Comparison of ENCODE assay signal across 9 mouse cellular contexts in the genomic region with DNA sequence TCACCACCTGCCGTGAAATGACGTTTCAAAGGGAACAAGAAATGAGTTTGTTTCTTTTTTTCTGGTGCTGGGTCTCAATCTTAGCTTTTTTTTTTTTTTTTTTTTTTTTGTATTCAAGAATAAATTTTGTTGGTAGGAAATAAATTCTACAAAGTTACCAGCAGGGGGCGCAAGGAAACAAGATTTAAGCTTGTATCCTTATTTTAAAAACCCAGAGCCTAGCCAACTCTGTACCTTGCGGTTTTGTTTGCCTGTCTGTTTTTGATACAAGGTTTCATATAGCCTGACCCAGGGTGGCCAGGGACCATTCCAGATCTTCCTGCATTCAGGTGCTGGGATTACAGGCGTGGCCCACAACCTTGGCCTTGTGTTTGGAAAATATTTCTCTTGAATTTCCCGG. TPM values are rescaled to one million over a fixed set of nuclear protein-coding genes. Genes with fewer than 3 reads are reported as not detected.
DNase-seq lines count a peak whose midpoint lies in the region; ATAC-seq and TF ChIP-seq lines count a peak whose summit lies in the region.
"Had no signal": no experiment of that assay in that cellular context is flagged by ENCODE, and none has a peak within 500 bp of the region (broad histone marks: within the 10 kb centered on the region; RNA-seq: fewer than 3 reads in every experiment).

No protein-coding gene starts in this region.

- ATAC-seq in kidney, embryonic 16.5 days (ENCODE audit: low FRiP score, low TSS enrichment) = no peak
- ATAC-seq in embryonic facial prominence, embryonic 14.5 days (ENCODE audit: low read depth) = no peak
- ATAC-seq in limb, embryonic 14.5 days (ENCODE audit: low FRiP score, low read depth) = no peak

- H3K27ac ChIP-seq in kidney, embryonic 16.5 days (ENCODE audit: low read length) = no peak overlapping the region
- H3K27ac ChIP-seq in embryonic facial prominence, embryonic 14.5 days (replicated peaks; ENCODE audit: low read depth, low read length) = no peak overlapping the region
- H3K27ac ChIP-seq in limb, embryonic 14.5 days (replicated peaks; ENCODE audit: low read depth, low read length) = no peak overlapping the region
- H3K27ac ChIP-seq: midbrain, embryonic 12.5 days had no signal

- H3K27me3 ChIP-seq in kidney, embryonic 16.5 days (ENCODE audit: insufficient read depth, low read length) = no peaks in the 10 kb centered on the region
- H3K27me3 ChIP-seq in E14TG2a.4 (ENCODE audit: insufficient read depth, low read length) = no peaks in the 10 kb centered on the region
- H3K27me3 ChIP-seq in embryonic facial prominence, embryonic 14.5 days (replicated peaks; ENCODE audit: control insufficient read depth, insufficient read depth, low read length) = no peaks in the 10 kb centered on the region
- no peaks in the 10 kb centered on the region for H3K27me3 ChIP-seq in limb, embryonic 14.5 days (ENCODE audit: control insufficient read depth, insufficient read depth, low read length)
- H3K27me3 ChIP-seq: midbrain, embryonic 12.5 days had no signal

- no peaks in the 10 kb centered on the region for H3K9me3 ChIP-seq in kidney, embryonic 16.5 days (ENCODE audit: low read length)
- H3K9me3 ChIP-seq in E14TG2a.4 (ENCODE audit: low read length) = no peaks in the 10 kb centered on the region
- no peaks in the 10 kb centered on the region for H3K9me3 ChIP-seq in embryonic facial prominence, embryonic 14.5 days (ENCODE audit: control insufficient read depth, low read length)
- H3K9me3 ChIP-seq in limb, embryonic 14.5 days (ENCODE audit: control insufficient read depth, low read length) = no peaks in the 10 kb centered on the region
- H3K9me3 ChIP-seq: midbrain, embryonic 12.5 days had no signal

- DNase-seq in kidney, adult 8-10 months = peak; percentile 55 to 58
- DNase-seq in adrenal gland, postnatal 36 days = peak; percentile 46 to 76
- DNase-seq in embryonic facial prominence, embryonic 14.5 days (ENCODE audit: low spot score) = peak; percentile 95
- peak; percentile 97 for DNase-seq in limb, embryonic 14.5 days (ENCODE audit: low spot score)
- peak; percentile 45 to 73 for DNase-seq in right cerebral cortex, adult 2 months (ENCODE audit: low spot score in 2 of 2)
- no peak for DNase-seq in urinary bladder, adult 2 months (ENCODE audit: low spot score)

- TF ChIP-seq POLR2A in limb, embryonic 14.5 days (IDR thresholded peaks at IDR 0.05; ENCODE audit: borderline replicate concordance, extremely low read depth, insufficient read depth, insufficient read length) = no peak

- H3K9ac ChIP-seq in kidney, embryonic 16.5 days (replicated peaks; ENCODE audit: low read length) = no peak overlapping the region
- no peak overlapping the region for H3K9ac ChIP-seq in embryonic facial prominence, embryonic 14.5 days (ENCODE audit: low read depth, low read length)
- H3K9ac ChIP-seq in limb, embryonic 14.5 days (ENCODE audit: low read depth, low read length, severe bottlenecking) = no peak overlapping the region
- H3K9ac ChIP-seq: midbrain, embryonic 12.5 days had no signal

- H3K4me1 ChIP-seq in kidney, embryonic 16.5 days (ENCODE audit: insufficient read depth, low read length) = peaks cover 10% of the 10 kb centered on the region; the same call in 1 of the 2 replicates
- peaks cover 20% of the 10 kb centered on the region for H3K4me1 ChIP-seq in E14TG2a.4 (replicated peaks; ENCODE audit: low read depth, low read length)
- H3K4me1 ChIP-seq in embryonic facial prominence, embryonic 14.5 days (ENCODE audit: control insufficient read depth, insufficient read depth, low read length) = peaks cover 6% of the 10 kb centered on the region; the same call in 1 of the 2 replicates
- peaks cover 6% of the 10 kb centered on the region for H3K4me1 ChIP-seq in limb, embryonic 14.5 days (ENCODE audit: control insufficient read depth, insufficient read depth, low read length)
- H3K4me1 ChIP-seq: midbrain, embryonic 12.5 days had no signal

- H3K4me2 ChIP-seq in kidney, embryonic 16.5 days (replicated peaks; ENCODE audit: low read depth, low read length) = no peak overlapping the region
- H3K4me2 ChIP-seq in embryonic facial prominence, embryonic 14.5 days (ENCODE audit: low read depth, low read length) = no peak overlapping the region
- H3K4me2 ChIP-seq in limb, embryonic 14.5 days (replicated peaks; ENCODE audit: low read depth, low read length, severe bottlenecking) = no peak overlapping the region
- H3K4me2 ChIP-seq: midbrain, embryonic 12.5 days had no signal

- WGBS in kidney, embryonic 16.5 days = 26% methylated on average over 6 of the region's 6 CpGs
- WGBS in embryonic facial prominence, embryonic 14.5 days = 27% methylated on average over 6 of the region's 6 CpGs
- whole genome bisulfite sequencing in limb, embryonic 14.5 days = 25% methylated on average over 6 of the region's 6 CpGs

- H3K36me3 ChIP-seq in kidney, embryonic 16.5 days (ENCODE audit: insufficient read depth, low read length) = no peaks in the 10 kb centered on the region
- no peaks in the 10 kb centered on the region for H3K36me3 ChIP-seq in E14TG2a.4 (ENCODE audit: insufficient read depth, low read length)
- H3K36me3 ChIP-seq in embryonic facial prominence, embryonic 14.5 days (ENCODE audit: control insufficient read depth, insufficient read depth, low read length) = no peaks in the 10 kb centered on the region
- H3K36me3 ChIP-seq in limb, embryonic 14.5 days (ENCODE audit: control insufficient read depth, insufficient read depth, low read length) = no peaks in the 10 kb centered on the region
- H3K36me3 ChIP-seq: midbrain, embryonic 12.5 days had no signal

- no peak overlapping the region for H3K4me3 ChIP-seq in kidney, embryonic 16.5 days (ENCODE audit: low read length)
- H3K4me3 ChIP-seq in E14TG2a.4 (replicated peaks; ENCODE audit: low read length) = no peak overlapping the region
- H3K4me3 ChIP-seq in embryonic facial prominence, embryonic 14.5 days (ENCODE audit: low read depth, low read length) = no peak overlapping the region
- no peak overlapping the region for H3K4me3 ChIP-seq in limb, embryonic 14.5 days (replicated peaks; ENCODE audit: low read length)
- H3K4me3 ChIP-seq: midbrain, embryonic 12.5 days had no signal

- TF ChIP-seq CTCF in E14TG2a.4 (conservative IDR thresholded peaks at IDR 0.05; ENCODE audit: low read length) = peak; percentile 34

RNA-seq across cellular contexts. Expression of a gene that starts 4.0 kb away (rescaled TPM):
- polyA plus RNA-seq in kidney, embryonic 16.5 days (2015; fragmentation: Nextera tagmentation; extraction: Ambion mirVana) = 16.8 and 20.0 TPM in 2 replicates
- total RNA-seq in adrenal gland, postnatal 36 days (2021) = 10 to 100 TPM; 27.0 to 48.7 TPM
- 16.8 and 17.6 TPM in 2 replicates for polyA plus RNA-seq in embryonic facial prominence, embryonic 14.5 days (2014; fragmentation: Nextera tagmentation; extraction: Ambion mirVana)
- 21.0 and 21.8 TPM in 2 replicates for polyA plus RNA-seq in limb, embryonic 14.5 days (2012; rRNA removed)
- 13.8 and 14.8 TPM in 2 replicates for polyA plus RNA-seq in limb, embryonic 14.5 days (2014; fragmentation: Nextera tagmentation; extraction: Ambion mirVana)
- 7.5 and 14.4 TPM in 2 replicates for polyA plus RNA-seq in urinary bladder, adult 2 months (2012; rRNA removed)

RNA-seq across cellular contexts. Expression of a gene that starts 17.4 kb away (rescaled TPM):
- polyA plus RNA-seq in kidney, embryonic 16.5 days (2015; fragmentation: Nextera tagmentation; extraction: Ambion mirVana) = 0.56 TPM in 1 of 2 replicates, not detected in the other
- not detected for total RNA-seq in adrenal gland, postnatal 36 days (2021)
- 0.34 and 3.6 TPM in 2 replicates for polyA plus RNA-seq in embryonic facial prominence, embryonic 14.5 days (2014; fragmentation: Nextera tagmentation; extraction: Ambion mirVana)
- polyA plus RNA-seq in limb, embryonic 14.5 days (2012; rRNA removed) = not detected in 2 replicates
- not detected in 2 replicates for polyA plus RNA-seq in limb, embryonic 14.5 days (2014; fragmentation: Nextera tagmentation; extraction: Ambion mirVana)
- not detected in 2 replicates for polyA plus RNA-seq in urinary bladder, adult 2 months (2012; rRNA removed)
- polyA plus RNA-seq: midbrain, embryonic 12.5 days had no signal

RNA-seq across cellular contexts. Expression of a gene that starts 49.3 kb away (rescaled TPM):
- polyA plus RNA-seq in kidney, embryonic 16.5 days (2015; fragmentation: Nextera tagmentation; extraction: Ambion mirVana) = 17.5 and 22.1 TPM in 2 replicates
- 10 to 100 TPM in 1 of 2 experiments, 1 to 10 TPM in 1; 9.2 to 12.3 TPM for total RNA-seq in adrenal gland, postnatal 36 days (2021)
- polyA plus RNA-seq in embryonic facial prominence, embryonic 14.5 days (2014; fragmentation: Nextera tagmentation; extraction: Ambion mirVana) = 19.5 and 20.8 TPM in 2 replicates
- polyA plus RNA-seq in limb, embryonic 14.5 days (2012; rRNA removed) = 25.0 and 35.0 TPM in 2 replicates
- polyA plus RNA-seq in limb, embryonic 14.5 days (2014; fragmentation: Nextera tagmentation; extraction: Ambion mirVana) = 20.7 and 20.9 TPM in 2 replicates
- polyA plus RNA-seq in urinary bladder, adult 2 months (2012; rRNA removed) = 34.2 and 41.7 TPM in 2 replicates
